Mouse (Mus musculus) T-cell, adult 66 days (primary cell): ENCODE measurements around the gene Stk40. TPM values are rescaled to one million over a fixed set of nuclear protein-coding genes. Genes with fewer than 3 reads are reported as not detected.

Experiments
- total RNA-seq, 2 experiments: library from RNA; stranded (reverse); gene quantifications; 3 replicates in 1 of 2; 4 replicates in 1 of 2; pipeline ENCODE4 v1.2.4; 2023

Stk40 gene
- 10 to 100 TPM; 36.6 to 37.5 TPM for total RNA-seq

DNA sequence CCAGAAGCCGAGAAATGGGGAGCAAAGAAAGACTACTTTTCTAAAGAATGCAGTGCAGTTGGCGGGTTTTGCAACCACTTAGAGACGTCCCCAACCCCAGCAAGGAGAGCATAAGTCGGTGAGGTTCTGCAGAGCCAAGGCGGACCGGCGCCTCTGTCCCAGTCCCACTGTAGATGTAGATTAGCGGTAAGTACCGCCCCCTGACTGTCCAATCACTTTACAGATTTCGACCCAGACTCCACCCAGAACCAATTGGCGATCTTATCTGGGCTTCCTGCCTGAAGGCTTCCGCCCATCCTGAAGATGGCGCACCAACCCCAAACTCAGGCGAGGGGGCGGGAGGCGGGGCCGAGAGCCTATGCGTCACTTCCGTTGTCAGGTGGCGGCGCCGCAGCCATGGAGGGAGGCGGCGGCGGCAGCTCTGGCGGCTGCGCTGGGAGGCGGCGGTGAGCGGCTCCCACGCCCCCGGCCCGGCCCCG lies at the start of gene Stk40:
Gene Stk40, plus strand, starts transcription at position 368 of the 479 bp plus-strand sequence.

GRCm38 (mm10) chr4:126058134-126058996 lies 45.4 kb upstream of the Stk40 start, which contains the start of gene Oscp1:
TSS of gene Oscp1 (plus strand) at chr4:126058565.

DNA sequence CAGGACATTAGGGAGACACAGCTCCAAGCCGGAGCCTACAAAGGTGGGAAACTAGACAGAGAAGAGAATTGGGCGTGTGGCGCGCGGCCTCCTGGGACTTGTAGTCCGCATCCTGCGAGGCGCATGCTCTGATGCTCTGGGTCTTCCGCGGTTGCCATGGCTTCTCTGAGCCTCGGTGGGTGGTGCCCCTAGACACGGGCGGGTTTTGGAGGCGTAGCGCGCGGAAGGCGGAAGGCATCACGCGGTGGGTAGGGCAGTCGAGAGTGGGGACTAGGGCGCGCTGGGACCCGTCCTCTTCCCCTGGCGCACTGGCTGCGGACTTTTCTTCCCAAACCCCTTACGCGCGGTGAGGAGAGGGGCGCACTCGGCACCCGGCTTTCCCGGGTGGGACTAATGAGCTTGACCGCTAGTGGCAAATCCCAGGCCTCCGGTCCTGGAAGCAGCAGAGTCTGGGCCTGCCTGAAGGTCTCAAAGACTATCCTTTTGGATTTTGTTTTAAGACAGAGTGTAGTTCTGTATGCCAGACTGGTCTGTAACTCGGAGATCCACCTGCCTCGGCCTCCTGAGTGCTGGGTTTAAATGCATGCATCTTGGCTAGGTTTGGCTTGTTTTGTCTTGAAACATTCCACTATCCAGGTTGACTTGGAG lies 7.2 kb upstream of the Stk40 start, which contains the start of gene Lsm10:
Gene Lsm10, plus strand, starts transcription at position 160 of the 648 bp plus-strand sequence.

DNA sequence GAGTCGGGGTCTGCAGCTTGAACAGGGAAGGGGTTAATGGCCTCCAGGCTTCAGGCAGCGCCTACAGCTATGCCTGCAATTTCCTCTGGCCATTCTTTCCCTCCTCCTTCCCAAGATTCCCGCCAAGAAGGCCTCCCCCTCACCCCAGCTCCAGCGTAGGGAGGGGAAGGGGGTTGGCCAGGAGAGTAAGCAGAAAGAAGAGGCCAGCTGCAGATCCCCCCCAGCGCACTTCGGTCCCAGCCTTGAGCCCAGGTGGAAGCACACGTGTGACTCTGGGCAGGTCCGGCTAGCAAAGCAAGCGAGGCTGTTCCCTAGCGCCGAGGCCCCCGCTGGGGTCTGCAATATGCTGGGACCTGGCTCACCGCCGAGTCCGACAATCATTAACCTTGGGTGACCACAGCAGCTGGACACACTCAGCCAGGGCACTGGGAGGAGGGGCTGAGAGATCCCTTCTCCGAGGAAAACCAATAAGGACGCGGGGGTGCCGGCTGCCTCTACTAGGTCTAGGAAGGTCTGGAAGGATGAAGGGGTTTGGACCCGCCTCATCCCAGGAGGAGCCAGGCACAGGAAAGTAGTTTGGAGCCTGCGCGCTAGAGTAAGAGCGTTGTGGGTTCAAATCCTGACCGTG lies 43.9 kb downstream of the Stk40 start, which contains the start of gene Eva1b:
Gene Eva1b, plus strand, starts transcription at position 212 of the 628 bp plus-strand sequence.

DNA sequence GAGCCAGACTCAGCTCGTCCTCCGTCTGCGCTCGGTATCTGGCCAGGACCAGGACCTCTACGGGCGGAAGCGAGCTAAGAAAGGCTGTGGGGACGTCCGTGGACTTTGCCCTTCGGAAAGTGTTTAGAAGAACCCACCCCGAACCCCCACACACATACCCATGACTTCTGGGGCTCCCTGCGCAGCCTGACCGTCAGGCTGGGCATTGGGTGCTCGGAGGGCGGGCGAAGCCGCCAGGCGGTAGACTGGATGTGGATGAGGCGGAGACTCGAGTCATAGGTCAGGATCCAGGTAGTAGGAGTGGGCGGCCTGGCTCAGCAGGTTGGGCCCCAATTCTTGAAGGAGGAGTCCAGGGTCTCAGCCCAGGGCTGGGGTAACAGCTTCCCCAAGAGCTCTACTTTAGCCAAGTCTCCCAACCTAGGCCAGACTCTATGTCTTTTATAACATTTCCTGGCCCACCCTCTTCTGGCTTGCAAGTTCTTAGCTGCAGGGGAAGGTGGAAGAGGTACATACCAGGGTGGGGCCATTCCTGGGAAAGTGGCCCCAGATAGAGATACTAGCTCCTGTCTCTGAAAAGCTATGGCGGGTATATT lies 59.4 kb downstream of the Stk40 start, which contains the start of gene Sh3d21:
Gene Sh3d21, minus strand, starts transcription at position 425 of the 593 bp plus-strand sequence.

Other genes starting within 250 kb of the Stk40 start
- 1 to 10 TPM in 1 of 2 experiments, under 1 TPM in 1; 0.41 to 1.2 TPM for gene Csf3r, start 79.4 kb upstream of the Stk40 start, total RNA-seq
- gene Mrps15, start 57.0 kb upstream of the Stk40 start, total RNA-seq, result 10 to 100 TPM; 48.9 to 52.7 TPM
- gene Oscp1, start 45.4 kb upstream of the Stk40 start, total RNA-seq, result under 1 TPM; 0.47 to 0.61 TPM
- 10 to 100 TPM; 11.6 to 17.4 TPM for gene Lsm10, start 7.3 kb upstream of the Stk40 start, total RNA-seq
- gene Eva1b, start 43.8 kb downstream of the Stk40 start, total RNA-seq, result 10 to 100 TPM; 18.6 to 19.0 TPM
- gene Sh3d21, start 59.5 kb downstream of the Stk40 start, total RNA-seq, result 1 to 10 TPM; 1.3 to 1.7 TPM
- 100 to 1,000 TPM; 542 to 594 TPM for gene Thrap3, start 98.8 kb downstream of the Stk40 start, total RNA-seq
- 10 to 100 TPM; 64.9 to 68.9 TPM for gene Map7d1, start 152.4 kb downstream of the Stk40 start, total RNA-seq
- 10 to 100 TPM; 34.9 to 41.5 TPM for gene Trappc3, start 158.4 kb downstream of the Stk40 start, total RNA-seq
- gene Col8a2, start 182.8 kb downstream of the Stk40 start, total RNA-seq, result under 1 TPM in 1 of 2 experiments, not detected in 1; 0.12 TPM
- gene Adprhl2, start 217.7 kb downstream of the Stk40 start, total RNA-seq, result 10 to 100 TPM; 40.9 to 41.6 TPM
- gene Tekt2, start 221.7 kb downstream of the Stk40 start, total RNA-seq, result under 1 TPM in 1 of 2 experiments, not detected in 1; 0.64 TPM